Mouse (Mus musculus): ENCODE data around the gene Oca2.

DNA sequence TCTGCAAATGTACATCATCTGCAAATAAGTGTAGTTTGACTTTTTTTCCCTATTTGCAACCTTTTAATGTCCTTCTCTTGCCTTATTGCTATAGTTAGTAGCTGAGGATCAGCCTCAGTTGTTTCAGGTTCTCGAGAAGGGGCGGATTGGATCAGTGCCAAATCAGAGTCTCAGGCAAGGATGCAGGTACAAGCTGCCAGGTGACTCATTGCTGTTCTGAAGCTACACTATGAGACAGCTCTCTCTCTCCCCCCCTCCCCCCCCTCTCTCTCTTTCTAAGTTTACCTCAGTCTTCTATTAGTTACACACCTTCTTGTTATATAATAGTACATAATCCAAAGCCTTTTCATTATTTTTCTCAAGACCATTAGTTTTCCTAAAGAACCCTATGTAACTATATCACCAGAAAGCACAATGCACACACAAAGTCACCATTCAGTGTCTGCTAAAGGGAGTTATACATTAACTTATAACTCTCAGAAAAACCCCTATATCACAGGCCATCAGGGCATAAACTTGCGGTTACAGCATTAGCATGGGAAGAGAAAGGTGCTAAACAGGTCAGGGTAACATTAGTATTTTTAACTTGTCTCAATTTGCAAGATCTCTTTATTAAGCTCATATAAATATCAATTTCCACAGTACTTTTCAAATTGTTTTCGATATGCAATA is 142.3 kb downstream of the Oca2 start:
- TF ChIP-seq CTCF (IDR thresholded peaks at IDR 0.05; ENCODE audit: low read depth, low read length) (no peak), POLR2A (IDR thresholded peaks at IDR 0.05; ENCODE audit: extremely low read depth, insufficient read depth, low read length) (no peak)
